Mouse (Mus musculus) lung, postnatal 0 days (tissue): ENCODE measurements around the gene Cd28.

ENCODE experiments used
- CTCF ChIP-seq: IDR thresholded peaks from 2 replicates; pipeline ENCODE4 v1.5.1; 2016; ENCODE audit warnings: antibody characterized with exemption, mild to moderate bottlenecking
- EP300 ChIP-seq: IDR thresholded peaks from 2 replicates; pipeline ENCODE4 v1.6.1; 2016; ENCODE audit warnings: antibody characterized with exemption, mild to moderate bottlenecking, control low read depth

DNA sequence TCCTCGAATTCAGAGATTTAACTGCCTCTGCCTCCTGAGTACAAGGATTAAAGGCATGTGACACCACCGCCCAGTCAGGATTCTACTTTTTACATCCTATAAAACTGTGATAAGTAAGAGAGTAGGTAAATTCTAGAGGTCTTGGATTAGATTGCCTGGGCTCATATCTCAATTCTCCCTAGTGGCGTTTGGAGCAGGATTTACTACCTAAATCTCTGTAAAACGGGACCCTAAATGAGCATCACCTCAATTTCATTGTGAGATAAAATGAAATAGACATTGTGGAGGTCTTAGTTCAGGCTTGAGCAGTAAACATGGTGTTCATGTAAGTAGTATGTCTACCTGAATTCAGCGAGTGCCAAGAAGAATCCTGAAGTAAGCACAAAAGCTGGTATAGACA lies 30.3 kb downstream of the Cd28 start:
- no peak for TF ChIP-seq EP300
- no peak for TF ChIP-seq CTCF
